Mouse (Mus musculus): ENCODE measurements at regions not wholly inside any gene's neighbourhood (a gene's known extent, or its start where the extent isn't known, plus 50 kb on each side); places are given as distances from the start of the nearest gene placed in this dataset.

DNA sequence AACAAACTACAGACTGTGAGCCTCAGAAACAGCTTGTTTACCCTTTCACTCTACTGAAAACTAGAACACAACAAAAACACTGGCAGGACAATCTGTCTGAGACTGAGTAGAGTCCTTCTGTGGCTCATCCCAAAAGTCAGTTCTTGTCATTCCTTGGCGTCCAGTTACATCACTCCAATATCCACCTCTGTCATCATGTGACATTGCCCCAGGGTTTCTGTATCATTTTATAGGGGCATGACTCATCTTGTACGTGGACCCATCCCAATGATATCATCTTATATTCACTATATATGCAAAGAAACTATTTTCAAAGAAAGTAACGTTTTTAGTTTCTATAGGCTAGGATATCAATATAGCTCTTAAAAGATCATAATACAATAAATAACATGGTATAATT is 152.3 kb downstream of the Dkk2 start:
- DNase-seq (ENCODE audit: low spot score in 2 of 2), result no peak

DNA sequence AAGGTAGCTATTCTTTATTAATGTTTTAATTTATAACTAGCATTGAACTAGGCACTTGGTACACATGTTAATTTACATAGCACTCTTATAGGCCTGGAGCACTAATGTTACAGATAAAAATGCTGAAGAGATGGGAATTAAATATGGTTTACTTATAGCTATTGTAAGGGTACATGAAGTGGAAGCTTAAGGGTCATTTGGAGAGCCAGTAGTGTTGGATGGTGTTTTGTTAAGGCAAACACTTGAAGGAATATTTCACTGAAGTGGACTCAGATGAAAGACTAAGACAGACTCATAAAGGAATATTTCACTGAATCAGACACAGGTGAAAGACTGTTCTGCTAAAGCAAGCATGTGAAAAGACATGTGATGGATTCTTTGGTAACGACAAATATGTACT is 172.7 kb downstream of the Dkk2 start:
- DNase-seq (ENCODE audit: low spot score in 2 of 2), result no peak

DNA sequence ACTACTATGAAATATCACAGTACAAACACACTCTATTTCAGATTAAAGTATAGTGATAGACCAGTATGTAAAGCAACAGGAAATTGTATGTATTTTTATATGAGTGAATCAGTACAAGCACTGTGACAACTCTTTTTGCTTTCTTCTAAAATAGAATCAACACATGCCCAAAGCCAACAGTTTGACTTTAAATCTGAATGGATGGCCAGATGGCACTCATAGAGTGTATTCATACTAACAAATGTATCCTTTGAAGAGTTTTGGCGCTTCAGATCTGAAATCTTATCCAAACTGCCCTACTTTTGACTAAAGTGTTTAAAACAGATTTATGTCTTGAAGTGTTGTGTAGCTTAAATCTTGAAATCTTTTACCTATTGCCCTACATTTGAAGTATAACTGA is 184.5 kb downstream of the Dkk2 start:
- DNase-seq (ENCODE audit: low spot score in 2 of 2), result no peak

DNA sequence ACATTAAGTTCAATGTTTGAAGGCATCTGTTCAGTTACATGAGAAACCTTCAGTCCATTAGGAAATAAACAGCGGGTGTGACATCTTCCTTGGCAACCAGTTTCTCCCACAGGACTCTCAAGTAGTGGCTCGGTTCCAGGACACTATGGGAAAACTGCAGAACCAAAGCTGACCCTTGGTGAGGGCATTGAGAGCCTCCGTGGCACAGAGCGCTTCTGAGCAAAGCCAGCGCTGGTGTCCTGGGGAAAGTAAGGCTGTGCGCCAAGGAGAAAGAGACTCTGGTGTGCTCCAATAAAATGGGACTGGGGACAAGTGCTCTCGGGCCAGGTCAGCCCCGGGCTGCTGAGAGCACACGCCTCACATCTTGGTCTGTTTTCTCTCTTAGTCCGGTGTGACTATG is 189.7 kb downstream of the Dkk2 start:
- DNase-seq (ENCODE audit: low spot score in 2 of 2), result no peak

DNA sequence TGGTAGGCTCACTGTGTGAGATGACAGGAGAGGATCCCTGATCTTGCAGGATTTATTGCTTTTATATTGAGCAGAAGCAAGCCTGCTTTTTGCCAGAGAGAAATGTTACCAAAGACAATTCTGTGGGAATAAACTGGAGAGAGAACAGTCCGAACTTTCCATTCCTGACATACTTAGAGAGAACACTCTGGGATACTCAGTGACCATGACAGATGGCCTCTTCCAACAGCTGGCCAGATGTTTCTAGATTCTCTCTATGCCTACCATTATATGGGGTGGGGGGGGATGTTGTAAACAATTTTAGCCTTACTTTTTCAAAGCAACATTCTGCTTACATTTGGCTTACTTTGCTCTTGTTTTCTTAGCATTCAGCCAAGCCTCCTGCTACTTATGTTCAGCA is 192.7 kb downstream of the Dkk2 start:
- DNase-seq (ENCODE audit: low spot score in 2 of 2), result no peak

DNA sequence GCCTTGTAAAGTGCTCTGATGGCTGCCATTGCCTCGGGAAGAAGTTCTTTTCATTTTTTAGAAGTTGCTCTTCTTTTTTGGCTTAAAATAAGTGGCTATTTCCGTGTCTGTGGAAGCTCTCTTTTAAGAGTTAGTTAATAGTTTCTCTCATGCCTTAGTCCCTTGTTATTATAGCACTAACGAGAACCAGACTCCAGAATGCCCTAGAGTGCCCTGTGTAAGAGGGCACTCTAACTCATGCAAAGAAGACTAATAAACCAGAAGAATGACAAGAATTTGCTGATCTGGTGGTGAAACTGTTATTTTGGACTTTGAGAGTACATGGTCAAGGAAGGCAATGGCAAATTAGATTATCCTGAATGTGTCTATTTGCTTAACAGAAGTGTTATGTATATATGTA is 202.6 kb downstream of the Dkk2 start:
- DNase-seq (ENCODE audit: low spot score in 2 of 2), result no peak

DNA sequence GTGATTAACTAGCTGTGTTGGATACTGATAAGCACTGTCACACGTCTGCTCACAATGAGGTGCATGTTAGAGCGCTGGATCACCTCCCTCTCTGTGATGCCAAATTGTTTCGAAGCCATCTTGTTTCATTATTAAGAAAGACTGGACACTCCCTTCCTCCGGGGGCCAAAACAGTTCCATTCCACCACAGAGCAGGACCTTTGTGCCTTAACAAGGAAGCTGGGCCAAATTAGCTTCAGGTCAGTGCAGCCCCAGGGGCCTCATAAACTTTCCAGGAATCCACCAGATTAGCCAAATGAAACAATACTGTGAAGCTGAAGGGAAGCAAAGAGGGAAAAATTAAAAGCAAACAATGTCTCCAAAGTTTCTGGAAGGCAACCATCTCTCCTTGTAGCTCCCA is 241.9 kb downstream of the Dkk2 start:
- no peak for DNase-seq (ENCODE audit: low spot score in 2 of 2)

DNA sequence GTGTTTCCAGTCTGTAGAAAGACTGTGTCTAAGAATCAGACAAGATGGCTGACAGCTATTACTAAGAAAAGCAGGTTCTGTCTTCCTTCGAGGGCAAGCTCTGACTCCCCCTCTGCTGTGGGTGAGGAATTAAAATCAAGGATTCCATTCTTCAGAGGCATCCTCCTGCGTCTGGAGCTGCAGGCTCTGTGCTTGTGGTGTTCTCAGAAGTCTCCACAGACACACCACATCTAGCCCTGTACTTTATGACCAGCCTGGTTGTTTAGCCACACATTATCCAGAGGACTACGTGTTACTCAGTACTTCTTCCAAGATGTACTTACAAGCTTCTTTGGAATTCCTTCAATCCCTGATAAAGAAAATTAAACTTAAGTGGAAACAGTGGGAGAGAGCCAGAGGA is 258.5 kb downstream of the Dkk2 start:
- no peak for DNase-seq (ENCODE audit: low spot score in 2 of 2)

DNA sequence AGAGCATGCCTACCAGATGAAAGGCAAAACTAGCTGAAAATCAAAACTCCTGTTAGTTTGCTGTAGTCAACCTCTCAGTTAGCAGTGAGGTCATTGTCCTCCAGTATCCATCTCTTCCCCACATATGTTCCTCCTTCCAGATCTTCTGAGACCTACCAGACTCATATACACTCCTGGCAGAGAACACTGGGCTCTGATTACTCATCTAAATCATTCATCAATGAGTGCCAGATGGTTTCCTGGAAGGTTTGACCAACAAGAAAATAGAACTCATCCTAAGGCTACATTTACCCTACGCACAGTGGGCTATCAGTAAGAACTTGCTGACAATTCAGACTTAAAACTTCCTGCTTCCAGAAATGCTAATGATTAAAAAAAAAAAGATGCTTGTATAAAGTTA is 260.8 kb downstream of the Dkk2 start:
- no peak for DNase-seq (ENCODE audit: low spot score in 2 of 2)

DNA sequence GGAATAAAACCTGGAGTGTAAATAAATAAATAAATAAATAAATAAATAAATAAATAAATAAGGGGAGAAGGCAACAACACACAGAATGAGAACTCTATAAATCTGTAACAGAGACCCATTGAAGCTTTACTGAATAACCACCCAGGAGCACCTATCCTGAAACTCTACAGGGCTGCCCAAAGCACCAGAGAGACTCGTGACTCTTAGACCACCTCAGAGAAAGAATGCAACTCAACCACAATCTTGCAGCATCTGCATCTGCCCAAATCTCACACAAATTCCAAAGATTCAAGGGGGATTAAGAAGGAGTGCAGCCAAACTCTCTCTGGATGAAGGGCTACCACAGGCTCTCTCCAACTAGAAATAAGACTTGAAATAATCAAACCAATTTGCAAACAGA is 264.5 kb downstream of the Dkk2 start:
- DNase-seq (ENCODE audit: low spot score in 2 of 2), result no peak

DNA sequence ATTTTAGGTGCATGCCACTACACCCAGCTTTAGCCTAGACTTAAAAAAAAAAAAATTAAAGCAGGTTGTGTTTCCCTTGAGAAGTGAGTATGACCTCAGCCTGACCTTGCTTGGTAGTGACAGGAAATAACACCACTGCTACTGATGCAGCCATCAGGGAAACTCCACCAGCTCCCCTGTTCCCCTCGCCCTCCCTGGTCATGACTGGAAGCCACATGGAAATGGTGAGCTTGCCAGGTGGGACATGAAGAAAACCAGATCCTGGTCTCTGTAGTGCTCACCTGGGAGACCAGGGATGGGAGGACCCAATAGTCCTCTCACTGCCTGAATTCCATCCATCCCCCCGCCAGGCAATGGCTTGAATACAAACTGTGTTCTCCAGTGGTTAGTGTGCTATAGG is 268.1 kb downstream of the Dkk2 start:
- DNase-seq (ENCODE audit: low spot score in 2 of 2), result no peak

DNA sequence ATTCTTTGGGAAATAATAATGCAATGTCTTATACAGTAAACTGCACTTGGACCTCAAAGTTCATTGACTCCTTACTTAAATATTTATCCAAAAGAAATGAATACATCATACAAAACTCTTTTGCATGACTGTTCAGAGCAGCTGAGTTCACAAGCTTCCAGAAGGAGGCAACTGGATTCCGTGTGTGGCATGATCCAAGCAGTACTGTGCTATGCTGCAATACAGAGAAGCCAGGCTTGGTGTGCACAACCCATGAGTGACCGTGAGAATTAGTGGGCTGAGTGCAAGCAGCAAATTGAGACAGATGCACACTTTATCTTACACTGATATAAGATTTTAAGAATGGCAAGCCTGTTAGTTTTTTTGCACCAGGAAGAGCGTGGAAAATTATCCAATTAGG is 270.0 kb upstream of the Gimd1 start:
- no peak for DNase-seq (ENCODE audit: low spot score in 2 of 2)

DNA sequence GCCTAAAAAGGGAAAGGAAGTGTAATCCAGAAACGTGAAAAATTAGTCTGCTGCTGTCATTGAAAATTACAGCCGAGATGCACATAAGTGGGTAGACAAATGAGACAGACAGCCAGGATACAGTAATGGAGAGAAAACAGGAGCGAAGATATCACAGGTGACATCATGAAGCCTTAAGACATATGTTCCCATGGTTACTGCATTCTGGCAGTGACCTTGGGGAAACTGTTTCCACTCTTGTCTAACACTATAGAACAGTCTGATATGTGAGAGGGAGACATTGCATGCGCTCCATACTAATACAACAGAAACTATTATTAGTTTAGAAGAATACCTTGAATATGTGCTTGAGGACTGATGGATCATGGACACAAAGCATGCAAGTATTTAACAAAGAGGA is 254.0 kb upstream of the Gimd1 start:
- no peak for DNase-seq (ENCODE audit: low spot score in 2 of 2)

DNA sequence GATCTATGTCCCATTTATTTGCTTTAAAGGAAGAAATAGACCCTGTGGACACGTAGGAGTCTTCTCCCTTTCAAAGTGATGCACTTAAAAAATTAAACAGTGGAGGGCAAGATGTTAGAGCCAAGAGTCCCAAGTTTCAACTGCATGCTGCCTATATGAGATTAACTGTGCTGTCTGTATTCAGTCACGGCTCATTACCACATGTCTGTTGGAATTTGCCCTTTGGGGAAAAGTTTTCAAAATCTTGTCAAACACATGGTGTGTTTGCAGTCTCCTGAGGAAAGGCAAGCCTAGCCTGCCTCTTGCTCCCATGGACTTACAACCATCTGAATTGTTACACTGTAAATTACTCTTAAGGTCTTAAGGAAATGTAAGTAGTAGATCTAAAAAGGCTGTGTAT is 211.9 kb upstream of the Gimd1 start:
- DNase-seq (ENCODE audit: low spot score in 2 of 2), result no peak

DNA sequence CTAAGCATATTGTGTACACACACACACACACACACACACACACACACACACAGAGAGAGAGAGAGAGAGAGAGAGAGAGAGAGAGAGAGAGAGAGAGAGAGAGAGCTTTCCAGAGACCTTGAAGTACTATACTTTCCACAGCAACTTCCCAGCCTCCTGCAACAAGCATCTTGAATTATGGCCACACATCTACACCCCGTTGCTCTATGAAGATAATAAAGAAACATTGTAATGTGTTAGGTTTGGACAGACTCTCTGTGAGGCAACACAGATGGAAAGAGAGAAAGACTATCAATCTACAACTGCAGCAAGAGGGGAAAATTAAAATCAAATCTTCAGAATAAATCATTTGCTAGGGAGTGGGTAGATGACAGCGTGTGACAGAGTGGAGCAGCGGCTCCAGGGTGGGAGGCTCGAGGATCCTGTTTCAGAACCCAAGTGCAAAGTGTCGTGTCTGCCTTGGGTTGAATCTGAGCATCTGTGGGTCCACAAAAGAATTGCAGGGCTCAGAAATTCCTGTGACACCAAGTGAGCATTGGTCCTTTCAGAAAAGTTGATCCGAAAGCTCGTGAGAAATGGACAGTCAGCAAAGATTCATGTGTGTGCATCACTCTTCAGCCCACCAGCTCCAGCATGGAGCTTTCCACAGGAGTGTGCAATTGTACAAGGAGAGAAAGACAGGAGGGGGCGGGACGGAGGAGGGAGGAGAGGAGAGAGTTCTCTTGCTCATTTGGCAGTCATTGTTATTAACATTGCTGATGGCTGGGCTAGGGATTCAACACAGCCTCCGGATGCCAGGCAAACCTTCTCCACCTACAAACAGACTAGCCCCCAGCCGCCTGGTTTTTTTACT is 203.6 kb upstream of the Gimd1 start:
- DNase-seq (ENCODE audit: low spot score in 2 of 2), result no peak

DNA sequence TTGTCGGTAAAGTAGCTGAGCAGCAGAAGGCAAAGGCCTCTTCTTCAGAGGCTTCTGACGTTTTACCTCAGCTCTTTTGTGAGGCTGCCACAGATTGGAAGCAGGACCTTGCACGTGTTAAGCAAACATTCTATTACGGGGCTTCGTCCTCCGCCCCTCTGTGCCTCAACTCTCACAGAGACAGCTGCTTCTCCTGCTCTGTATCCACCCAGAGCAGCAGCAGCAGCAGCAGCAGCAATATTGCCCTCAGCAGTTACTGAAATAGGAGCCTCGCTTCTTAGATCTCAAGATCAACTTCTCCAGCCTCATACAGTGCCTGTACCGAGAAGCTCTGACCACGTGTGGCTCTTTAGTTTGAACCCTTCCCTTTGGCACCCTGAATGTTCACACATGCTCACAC is 202.4 kb upstream of the Gimd1 start:
- DNase-seq (ENCODE audit: low spot score in 2 of 2), result no peak

DNA sequence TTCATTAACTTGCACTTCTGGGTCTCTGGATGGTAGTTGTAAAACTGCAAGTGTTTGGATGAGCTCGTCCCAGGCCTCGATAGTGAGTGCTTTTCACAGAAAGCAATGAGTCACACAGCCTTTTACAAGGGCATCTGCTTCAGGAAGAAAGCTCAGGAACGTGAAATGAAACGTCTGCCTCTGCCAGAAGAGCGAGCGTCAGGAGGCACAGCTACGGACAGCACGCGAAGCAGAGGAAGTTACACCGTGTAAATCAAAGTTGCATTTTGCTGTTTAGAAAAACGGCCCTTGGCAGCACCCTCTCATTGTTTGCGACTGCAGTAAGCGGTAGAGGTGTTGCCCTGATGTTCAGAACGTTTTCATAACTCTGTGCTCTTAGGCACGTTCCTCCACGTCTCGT is 201.5 kb upstream of the Gimd1 start:
- DNase-seq (ENCODE audit: low spot score in 2 of 2), result no peak

DNA sequence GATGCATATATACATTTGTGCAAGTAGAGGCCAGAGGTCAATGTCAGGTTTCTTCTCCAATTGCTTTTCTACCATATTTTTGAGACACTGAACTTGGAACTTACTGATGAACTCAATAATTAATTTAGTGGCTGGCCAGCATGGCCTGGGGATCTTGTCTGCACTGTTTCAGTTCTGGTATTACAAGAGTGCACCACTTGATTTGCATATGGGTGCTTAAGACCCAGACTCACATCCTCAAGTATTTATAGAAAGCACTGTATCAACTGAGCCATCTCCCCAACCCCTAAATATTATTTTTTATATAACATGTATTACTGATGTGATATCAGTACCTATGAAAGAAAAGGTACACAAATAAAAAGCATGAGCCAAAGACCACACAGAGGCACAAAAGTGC is 197.8 kb upstream of the Gimd1 start:
- DNase-seq (ENCODE audit: low spot score in 2 of 2), result no peak

DNA sequence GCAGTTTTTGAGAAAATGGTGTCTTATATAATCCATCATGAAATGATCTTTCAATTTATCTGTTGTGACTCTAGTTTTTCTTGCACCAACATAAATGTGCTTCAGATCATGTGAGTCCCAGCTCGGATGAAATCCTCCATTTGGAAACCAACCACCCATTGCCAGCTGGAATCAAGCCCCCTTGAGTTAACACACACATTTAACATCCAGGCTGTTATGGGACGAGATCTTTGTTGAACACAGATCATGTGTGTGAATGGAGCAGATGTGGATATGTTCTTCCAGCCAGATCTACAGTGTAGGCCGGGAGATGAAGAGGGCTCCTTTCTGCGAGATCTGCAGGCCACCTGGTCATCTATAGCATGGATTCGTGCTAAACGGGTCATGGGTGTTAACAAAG is 188.4 kb upstream of the Gimd1 start:
- no peak for DNase-seq (ENCODE audit: low spot score in 2 of 2)

DNA sequence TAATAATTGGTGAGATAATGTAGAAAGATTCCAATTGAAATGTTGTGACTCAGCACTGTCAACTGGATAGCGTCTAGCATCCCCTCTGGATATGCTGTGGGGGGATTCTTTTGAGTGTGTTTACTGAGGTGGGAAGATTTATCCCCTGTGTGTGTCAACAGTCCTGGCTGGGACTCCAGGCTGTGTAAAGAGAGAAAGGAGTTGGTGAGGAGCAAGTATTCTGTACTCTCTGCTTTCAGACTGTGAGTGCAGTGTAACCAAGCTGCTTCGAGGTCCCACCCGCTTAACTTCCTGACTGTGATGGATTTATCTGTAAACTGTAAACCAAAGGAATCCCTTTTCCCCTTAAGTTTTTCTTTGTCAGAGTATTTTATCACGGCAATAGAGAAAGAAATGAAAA is 175.7 kb upstream of the Gimd1 start:
- DNase-seq (ENCODE audit: low spot score in 2 of 2), result no peak

DNA sequence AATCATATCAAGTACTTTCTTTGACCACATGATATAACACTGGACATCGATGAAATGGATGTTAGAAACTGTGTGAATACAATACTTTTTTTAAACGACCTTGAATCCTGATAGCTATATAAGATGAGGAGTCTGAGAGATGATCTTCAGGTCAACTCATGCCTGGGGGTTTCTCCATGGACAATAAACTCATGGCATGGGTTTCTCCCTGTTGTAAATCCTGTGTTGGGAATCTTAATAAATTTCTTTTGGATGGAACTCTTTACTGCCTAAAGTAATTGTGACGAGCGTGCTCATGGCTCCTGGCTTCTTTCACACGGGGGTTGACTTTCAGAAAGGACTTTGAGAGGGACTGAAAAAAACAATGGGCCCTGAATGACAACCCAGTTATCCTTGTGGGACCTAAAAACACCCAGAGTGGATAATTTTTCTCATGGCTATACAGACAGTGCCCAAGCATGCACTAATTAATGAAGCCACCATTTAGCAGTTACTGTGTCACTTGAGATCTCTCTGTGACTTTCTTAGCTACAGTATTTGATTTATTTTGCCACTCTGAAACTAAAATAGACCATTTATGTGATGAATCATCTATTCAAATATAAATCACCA is 167.2 kb upstream of the Gimd1 start:
- DNase-seq (ENCODE audit: low spot score in 2 of 2), result no peak

DNA sequence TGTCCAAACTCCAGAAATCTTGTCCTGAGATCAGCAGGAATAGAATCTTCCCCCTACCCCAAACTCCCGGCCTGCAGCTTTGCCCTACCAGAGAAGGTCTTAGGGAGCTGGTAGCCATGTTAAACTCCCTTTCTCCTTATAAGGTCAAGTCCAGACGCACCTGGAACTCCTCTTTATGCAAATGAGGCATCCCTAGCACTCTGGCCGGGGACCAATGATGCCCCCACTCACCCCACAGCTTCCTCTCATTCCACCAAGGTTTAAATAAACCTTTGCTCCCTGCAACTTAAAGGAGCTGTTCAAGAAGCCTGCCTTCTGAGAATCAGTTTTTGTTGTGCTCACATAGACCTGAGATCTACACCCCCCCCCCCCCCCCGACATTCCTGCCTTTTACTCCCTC is 158.6 kb upstream of the Gimd1 start:
- DNase-seq (ENCODE audit: low spot score in 2 of 2), result no peak

DNA sequence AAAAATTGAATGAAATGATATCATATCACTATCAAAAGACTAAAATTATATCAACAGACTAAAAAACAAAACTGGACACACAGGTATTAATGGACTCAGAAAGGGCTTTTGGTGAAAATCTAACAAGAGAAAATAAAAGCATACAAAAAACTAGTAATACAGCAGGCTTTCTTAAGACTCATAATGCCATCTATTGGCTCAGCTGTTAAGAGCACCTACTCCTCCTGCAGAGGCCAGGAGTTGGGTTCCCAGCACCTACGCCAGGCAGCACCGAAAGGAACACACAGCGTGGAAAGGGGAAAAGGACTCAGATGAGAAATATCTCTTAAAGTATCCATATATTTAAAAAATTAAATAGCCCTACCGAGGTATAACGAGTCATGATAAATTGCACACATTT is 151.9 kb upstream of the Gimd1 start:
- no peak for DNase-seq (ENCODE audit: low spot score in 2 of 2)

Measured in left cerebral cortex, adult 18-20 months (tissue).